Mouse (Mus musculus) kidney, embryonic 15.5 days (tissue): ENCODE measurements at regions not wholly inside any gene's neighbourhood (a gene's known extent, or its start where the extent isn't known, plus 50 kb on each side); places are given as distances from the start of the nearest gene placed in this dataset.
"Not testable (repeated sequence)": the region's sequence is repeated elsewhere in the genome, so short reads cannot be mapped to it uniquely, and the experiment has no call there.

Experiments used
- ATAC-seq: fragments of 200-750 bp; cut with Nextera tagmentation; replicated peaks from 2 replicates; pipeline ENCODE4 v1.8.0; 2017; ENCODE audit warnings: moderate TSS enrichment; ENCODE audit not compliant: low FRiP score
- H3K27ac ChIP-seq: fragments of 300-500 bp; sonication (generic); 2 replicates; pipeline ENCODE4 v1.5.1; 2015; ENCODE audit warnings: mild to moderate bottlenecking, inconsistent platforms
- H3K27me3 ChIP-seq: fragments of 300-500 bp; sonication (generic); 2 replicates; pipeline ENCODE4 v1.6.1; 2015; ENCODE audit warnings: inconsistent platforms
- H3K36me3 ChIP-seq: fragments of 300-500 bp; sonication (generic); 2 replicates; pipeline ENCODE4 v1.6.1; 2015; ENCODE audit warnings: inconsistent platforms
- H3K4me1 ChIP-seq: fragments of 300-500 bp; sonication (generic); 2 replicates; pipeline ENCODE4 v1.6.1; 2015; ENCODE audit warnings: inconsistent platforms
- H3K4me2 ChIP-seq: fragments of 300-500 bp; sonication (generic); 2 replicates; pipeline ENCODE4 v1.6.1; 2015; ENCODE audit warnings: moderate library complexity, mild to moderate bottlenecking, inconsistent platforms
- H3K4me3 ChIP-seq: fragments of 300-500 bp; sonication (generic); replicated peaks from 2 replicates; pipeline ENCODE4 v1.5.1; 2015; ENCODE audit warnings: mild to moderate bottlenecking, inconsistent platforms
- H3K9ac ChIP-seq: fragments of 300-500 bp; sonication (generic); 2 replicates; pipeline ENCODE4 v1.6.1; 2015; ENCODE audit warnings: mild to moderate bottlenecking, inconsistent platforms
- H3K9me3 ChIP-seq: fragments of 300-500 bp; sonication (generic); replicated peaks from 2 replicates; pipeline ENCODE4 v1.6.1; 2016; ENCODE audit warnings: inconsistent platforms
- WGBS: fragments of 180-500 bp; shearing (Covaris S2); methylation state at CpG from one replicate; pipeline ENCODE4 v1.1.7; 2015; ENCODE audit warnings: mixed read lengths; 5-methylcytosine and 5-hydroxymethylcytosine counted together

GRCm38 (mm10) chr3:130805345-130805744, 75.1 kb upstream of the Rpl34 start:
- 64% methylated on average over 3 of the region's 3 CpGs for WGBS
- no peak overlapping the region for H3K4me3 ChIP-seq
- ATAC-seq, result no peak

GRCm38 (mm10) chr3:130804327-130804662, 74.1 kb upstream of the Rpl34 start:
- WGBS, result 33% methylated on average over 6 of the region's 6 CpGs
- Histone ChIP-seq H3K4me3 (no peak overlapping the region), H3K27ac (peak overlapping the region; percentile 65; the same call in 1 of the 2 replicates), H3K27me3 (no peaks in the 10 kb centered on the region), H3K4me1 (peaks cover 20% of the 10 kb centered on the region), H3K9me3 (no peaks in the 10 kb centered on the region), H3K36me3 (no peaks in the 10 kb centered on the region), H3K9ac (no peak overlapping the region), H3K4me2 (peak overlapping the region; percentile 29; the same call in 1 of the 2 replicates)
- ATAC-seq, result peak; percentile 15; the same call in 1 of the 2 replicates

More at GRCm38 (mm10) chr3:130805345-130805744, 75.1 kb upstream of the Rpl34 start:
- Histone ChIP-seq H3K4me1 (peaks cover 29% of the 10 kb centered on the region), H3K4me2 (no peak overlapping the region), H3K9ac (no peak overlapping the region), H3K36me3 (no peaks in the 10 kb centered on the region), H3K9me3 (no peaks in the 10 kb centered on the region), H3K27ac (no peak overlapping the region), H3K27me3 (no peaks in the 10 kb centered on the region)

DNA sequence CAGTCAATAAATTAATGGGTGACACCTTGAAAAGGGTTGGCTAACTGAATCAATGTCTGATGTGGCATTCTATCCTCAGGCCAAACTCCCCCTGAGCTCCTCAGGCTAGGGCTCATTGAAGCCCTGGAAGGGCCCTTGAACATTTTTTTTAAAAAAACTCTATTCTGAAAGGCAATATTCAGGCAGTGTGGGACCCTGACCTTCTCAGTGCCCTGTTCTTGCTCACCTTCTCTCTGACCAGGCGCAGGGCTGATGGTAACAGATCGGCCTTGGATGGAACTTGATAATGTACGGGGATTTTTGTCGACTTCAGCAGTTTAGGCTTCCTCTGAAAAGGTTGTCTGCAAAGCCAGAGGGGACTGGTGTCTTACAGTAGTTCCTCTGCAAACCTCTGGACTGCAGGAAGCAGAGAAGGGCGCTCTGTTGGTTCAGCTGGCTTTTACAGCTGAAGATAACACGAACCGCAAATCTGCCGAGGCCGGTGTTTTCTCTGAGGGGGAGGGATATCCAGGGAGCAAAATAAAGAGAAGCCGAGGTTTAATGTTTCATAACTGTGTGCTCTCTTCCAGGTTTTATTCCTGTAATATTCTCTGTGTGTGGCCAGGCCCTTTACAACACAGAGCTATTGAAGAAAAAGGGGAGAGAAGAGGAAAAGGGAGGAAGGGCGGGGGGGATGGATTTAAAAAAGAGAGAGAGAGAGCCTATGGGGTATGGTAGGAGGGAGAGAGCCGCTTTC, 73.6 kb upstream of the Rpl34 start:
- peak overlapping the region; percentile 29; the same call in 1 of the 2 replicates for H3K4me2 ChIP-seq
- H3K4me3 ChIP-seq, result no peak overlapping the region
- no peaks in the 10 kb centered on the region for H3K27me3 ChIP-seq
- 10% methylated on average over 12 of the region's 12 CpGs for WGBS
- peak; percentile 60; the same call in 1 of the 2 replicates for ATAC-seq
- peak overlapping the region; percentile 65 for H3K27ac ChIP-seq
- no peak overlapping the region for H3K9ac ChIP-seq
- H3K4me1 ChIP-seq, result peaks cover 20% of the 10 kb centered on the region
- H3K36me3 ChIP-seq, result no peaks in the 10 kb centered on the region
- no peaks in the 10 kb centered on the region for H3K9me3 ChIP-seq

- WGBS, result 67% methylated on average over 2 of the region's 2 CpGs
- Histone ChIP-seq H3K4me3 (no peak overlapping the region), H3K36me3 (no peaks in the 10 kb centered on the region), H3K27me3 (no peaks in the 10 kb centered on the region), H3K9me3 (no peaks in the 10 kb centered on the region), H3K9ac (no peak overlapping the region), H3K4me1 (peaks cover 20% of the 10 kb centered on the region), H3K27ac (no peak overlapping the region), H3K4me2 (no peak overlapping the region)
- no peak for ATAC-seq
Measured at GRCm38 (mm10) chr3:130800016-130800415, 69.8 kb upstream of the Rpl34 start.

- not testable (repeated sequence) for H3K9ac ChIP-seq, H3K27ac ChIP-seq, ATAC-seq, H3K4me3 ChIP-seq, H3K9me3 ChIP-seq, H3K27me3 ChIP-seq, H3K4me1 ChIP-seq, H3K36me3 ChIP-seq, H3K4me2 ChIP-seq
- 94% methylated on average over 1 of the region's 1 CpGs for WGBS
Measured at GRCm38 (mm10) chr3:130797956-130798355, 67.8 kb upstream of the Rpl34 start.

DNA sequence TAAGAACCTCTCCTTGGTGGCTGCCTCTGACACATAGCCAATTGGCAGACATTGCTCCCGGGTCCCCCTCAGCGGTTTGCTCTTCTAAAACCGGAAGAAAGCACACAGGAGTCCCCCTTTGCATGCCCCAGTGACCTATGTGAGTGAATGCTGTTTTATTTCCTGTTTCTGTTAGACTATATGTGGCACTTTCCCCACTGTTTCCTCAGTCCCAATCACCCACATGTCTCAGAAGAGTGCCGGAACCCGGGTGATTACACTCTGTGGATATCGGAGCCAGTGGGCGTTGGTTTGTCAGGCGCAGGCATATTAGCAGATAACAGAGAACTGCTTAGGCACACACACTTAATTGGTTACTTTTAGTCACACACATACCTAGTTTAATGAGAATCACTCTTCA, 66.3 kb upstream of the Rpl34 start:
- ATAC-seq, result no peak
- H3K4me1 ChIP-seq, result 0 out of 2 replicates have a peak, but pooled peaks cover 3% of the 10 kb centered on the region
- H3K4me2 ChIP-seq, result no peak overlapping the region
- H3K27me3 ChIP-seq, result no peaks in the 10 kb centered on the region
- H3K9me3 ChIP-seq, result no peaks in the 10 kb centered on the region
- H3K4me3 ChIP-seq, result no peak overlapping the region
- WGBS, result 77% methylated on average over 8 of the region's 8 CpGs
- H3K27ac ChIP-seq, result no peak overlapping the region
- no peak overlapping the region for H3K9ac ChIP-seq
- no peaks in the 10 kb centered on the region for H3K36me3 ChIP-seq

- Histone ChIP-seq H3K9ac (no peak overlapping the region), H3K4me1 (no peaks in the 10 kb centered on the region), H3K4me3 (no peak overlapping the region), H3K36me3 (no peaks in the 10 kb centered on the region), H3K4me2 (no peak overlapping the region), H3K27me3 (no peaks in the 10 kb centered on the region), H3K27ac (no peak overlapping the region), H3K9me3 (no peaks in the 10 kb centered on the region)
- 60% methylated on average over 4 of the region's 4 CpGs for WGBS
- ATAC-seq, result no peak
Measured at GRCm38 (mm10) chr3:130795396-130795795, 65.2 kb upstream of the Rpl34 start.

DNA sequence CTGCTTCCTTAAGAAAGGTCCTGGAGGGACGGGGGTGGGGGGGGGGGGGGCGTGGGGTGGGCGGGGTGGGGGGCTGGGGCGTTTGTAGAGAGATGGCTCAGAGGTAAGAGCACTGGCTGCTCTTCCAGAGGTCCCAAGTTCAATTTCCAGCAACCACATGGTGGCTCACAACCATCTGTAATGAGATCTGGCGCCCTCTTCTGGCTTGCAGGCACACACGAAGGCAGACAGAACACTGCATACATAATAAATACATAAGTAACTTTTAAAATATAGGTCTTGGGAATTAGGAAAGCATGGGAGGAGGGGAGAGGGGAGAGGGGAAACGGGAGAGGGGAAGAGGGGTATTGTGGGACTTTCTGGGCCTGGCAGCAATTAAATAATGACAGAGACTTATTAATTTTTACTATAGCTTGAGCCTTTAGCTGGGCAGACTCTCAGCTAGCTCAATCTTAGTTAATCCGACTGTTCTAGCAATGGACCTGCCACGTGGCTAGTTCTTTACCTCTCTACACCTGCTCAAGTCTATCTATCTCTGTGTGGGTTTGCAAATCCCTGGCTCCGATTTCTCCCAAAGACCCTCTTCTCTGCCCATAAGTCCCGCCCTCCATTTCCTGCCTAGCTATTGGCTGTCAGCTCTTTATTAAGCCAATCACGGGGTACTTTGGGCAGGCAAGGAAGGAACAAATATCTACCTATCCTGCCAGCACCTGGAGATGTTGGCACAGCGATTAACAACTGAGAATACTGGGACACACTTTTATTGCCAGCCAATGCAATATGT, 64.1 kb upstream of the Rpl34 start:
- H3K9ac ChIP-seq, result no peak overlapping the region
- no peak overlapping the region for H3K27ac ChIP-seq
- no peak for ATAC-seq
- H3K9me3 ChIP-seq, result no peaks in the 10 kb centered on the region
- H3K27me3 ChIP-seq, result no peaks in the 10 kb centered on the region
- H3K4me3 ChIP-seq, result no peak overlapping the region
- H3K4me2 ChIP-seq, result no peak overlapping the region
- no peaks in the 10 kb centered on the region for H3K4me1 ChIP-seq
- WGBS, result 42% methylated on average over 13 of the region's 13 CpGs
- no peaks in the 10 kb centered on the region for H3K36me3 ChIP-seq

- Histone ChIP-seq H3K4me3 (no peak overlapping the region), H3K27me3 (no peaks in the 10 kb centered on the region), H3K4me1 (no peaks in the 10 kb centered on the region), H3K4me2 (no peak overlapping the region), H3K27ac (no peak overlapping the region), H3K9ac (no peak overlapping the region), H3K9me3 (no peaks in the 10 kb centered on the region), H3K36me3 (no peaks in the 10 kb centered on the region)
- no peak for ATAC-seq
- 58% methylated on average over 11 of the region's 11 CpGs for WGBS
Measured at GRCm38 (mm10) chr3:130780706-130781240, 50.6 kb upstream of the Rpl34 start.
